Mouse (Mus musculus): ENCODE data around the gene Pde4d. TPM values are rescaled to one million over a fixed set of nuclear protein-coding genes. Genes with fewer than 3 reads are reported as not detected.

Pde4d gene
- total RNA-seq, 2 experiments from 2014 or later: 72.4 to 79.0 TPM

GRCm38 (mm10) chr13:109903764-109904510, 1454.2 kb downstream of the Pde4d start:
- no peak for DNase-seq (ENCODE audit: low spot score in 2 of 2)

- no peak for DNase-seq (ENCODE audit: low spot score in 2 of 2)
Observed at GRCm38 (mm10) chr13:109906342-109906888, 1456.7 kb downstream of the Pde4d start.

- peak; percentile 45 to 80 for DNase-seq (ENCODE audit: low spot score in 2 of 2)
Observed at GRCm38 (mm10) chr13:109907634-109908033, 1457.9 kb downstream of the Pde4d start.

GRCm38 (mm10) chr13:109908386-109908785, 1458.6 kb downstream of the Pde4d start:
- DNase-seq (ENCODE audit: low spot score in 2 of 2): no peak

GRCm38 (mm10) chr13:109909111-109909510, 1459.4 kb downstream of the Pde4d start:
- no peak for DNase-seq (ENCODE audit: low spot score in 2 of 2)

GRCm38 (mm10) chr13:109910915-109911314, 1461.2 kb downstream of the Pde4d start:
- no peak for DNase-seq (ENCODE audit: low spot score in 2 of 2)

- no peak for DNase-seq (ENCODE audit: low spot score in 2 of 2)
Observed at GRCm38 (mm10) chr13:109912635-109913034, 1462.9 kb downstream of the Pde4d start.

- DNase-seq (ENCODE audit: low spot score in 2 of 2): no peak
Observed at GRCm38 (mm10) chr13:109914246-109914645, 1464.5 kb downstream of the Pde4d start.

- no peak for DNase-seq (ENCODE audit: low spot score in 2 of 2)
Observed at GRCm38 (mm10) chr13:109914846-109915245, 1465.1 kb downstream of the Pde4d start.

- DNase-seq (ENCODE audit: low spot score in 2 of 2): no peak
Observed at GRCm38 (mm10) chr13:109915501-109915900, 1465.8 kb downstream of the Pde4d start.

- no peak for DNase-seq (ENCODE audit: low spot score in 2 of 2)
Observed at GRCm38 (mm10) chr13:109915964-109916363, 1466.2 kb downstream of the Pde4d start.

GRCm38 (mm10) chr13:109917551-109917950, 1467.8 kb downstream of the Pde4d start:
- no peak for DNase-seq (ENCODE audit: low spot score in 2 of 2)

GRCm38 (mm10) chr13:109918631-109919030, 1468.9 kb downstream of the Pde4d start:
- DNase-seq (ENCODE audit: low spot score in 2 of 2): no peak

GRCm38 (mm10) chr13:109920256-109920655, 1470.5 kb downstream of the Pde4d start:
- DNase-seq (ENCODE audit: low spot score in 2 of 2): no peak

- no peak for DNase-seq (ENCODE audit: low spot score in 2 of 2)
Observed at GRCm38 (mm10) chr13:109921336-109922038, 1471.7 kb downstream of the Pde4d start.

GRCm38 (mm10) chr13:109922228-109922627, 1472.5 kb downstream of the Pde4d start:
- DNase-seq (ENCODE audit: low spot score in 2 of 2): peak in 1 of 2 experiments; percentile 83

GRCm38 (mm10) chr13:109922782-109923181, 1473.0 kb downstream of the Pde4d start:
- DNase-seq (ENCODE audit: low spot score in 2 of 2): no peak

GRCm38 (mm10) chr13:109924771-109925170, 1475.0 kb downstream of the Pde4d start:
- DNase-seq (ENCODE audit: low spot score in 2 of 2): no peak

- DNase-seq (ENCODE audit: low spot score in 2 of 2): peak; percentile 59 to 87
Observed at GRCm38 (mm10) chr13:109926277-109926920, 1476.7 kb downstream of the Pde4d start.

- no peak for DNase-seq (ENCODE audit: low spot score in 2 of 2)
Observed at GRCm38 (mm10) chr13:109927782-109928181, 1478.0 kb downstream of the Pde4d start.

- no peak for DNase-seq (ENCODE audit: low spot score in 2 of 2)
Observed at GRCm38 (mm10) chr13:109932688-109933087, 1482.9 kb downstream of the Pde4d start.

- DNase-seq (ENCODE audit: low spot score in 2 of 2): no peak
Observed at GRCm38 (mm10) chr13:109933554-109933953, 1483.8 kb downstream of the Pde4d start.
